Mouse (Mus musculus): ENCODE data around the gene Gm21974. TPM values are rescaled to one million over a fixed set of nuclear protein-coding genes. Genes with fewer than 3 reads are reported as not detected.

Gene Gm21974
- polyA plus RNA-seq, 1 experiment from 2014 or later: not detected

DNA sequence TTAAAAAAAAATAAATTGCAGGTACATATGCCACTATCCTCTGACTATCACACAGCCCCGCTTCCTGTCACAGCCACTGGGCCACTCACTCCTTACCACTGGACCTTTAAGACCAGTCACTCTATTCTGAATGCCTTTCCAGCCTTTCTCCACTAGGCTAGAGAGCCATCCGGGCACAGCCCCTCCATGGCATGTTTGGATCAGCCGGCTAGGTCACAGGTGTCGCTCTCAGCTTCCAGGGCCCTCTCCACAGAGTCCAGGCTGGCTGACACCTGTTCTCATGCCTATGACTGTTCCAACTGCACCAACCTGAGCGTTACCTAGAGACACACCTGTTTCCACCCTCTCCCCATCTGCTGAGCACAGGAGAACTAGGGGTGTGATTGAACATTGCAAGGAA, 33.3 kb upstream of the Gm21974 start:
- peak overlapping the region; percentile 54; the same call in 1 of the 2 replicates for H3K9ac ChIP-seq
- no peak overlapping the region for H3K27ac ChIP-seq
- H3K9me3 ChIP-seq: no peaks in the 10 kb centered on the region
- H3K36me3 ChIP-seq: peaks cover 33% of the 10 kb centered on the region
- 40% methylated on average over 5 of the region's 5 CpGs for WGBS
- H3K4me3 ChIP-seq: peak overlapping the region; percentile 38
- peak overlapping the region; percentile 56 for H3K4me2 ChIP-seq (replicated peaks)
- H3K4me1 ChIP-seq: peaks cover 12% of the 10 kb centered on the region
- ATAC-seq (ENCODE audit: low FRiP score, low read depth): no peak
- H3K27me3 ChIP-seq: peaks cover 34% of the 10 kb centered on the region

DNA sequence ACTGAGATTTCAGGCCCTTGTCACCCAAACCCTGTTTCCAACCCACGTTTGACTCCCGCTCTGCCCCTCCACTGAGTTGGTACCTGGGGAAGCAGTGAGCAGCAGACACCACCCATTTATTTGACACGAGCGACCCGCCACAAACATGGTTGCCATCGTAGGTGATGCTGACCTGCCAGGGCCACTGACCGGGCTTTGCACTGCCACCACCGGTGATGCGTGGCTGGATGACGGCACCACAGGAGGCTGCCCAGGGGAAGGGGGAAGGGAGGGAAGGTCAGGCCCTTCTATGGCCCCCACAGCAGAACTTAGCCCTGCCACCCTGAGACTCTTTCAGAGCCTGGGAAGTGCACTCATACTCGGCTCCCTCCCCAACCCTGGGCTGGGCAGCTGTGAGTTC, 32.5 kb upstream of the Gm21974 start:
- no peak for ATAC-seq (ENCODE audit: low FRiP score, low read depth)
- WGBS: 91% methylated on average over 11 of the region's 11 CpGs

DNA sequence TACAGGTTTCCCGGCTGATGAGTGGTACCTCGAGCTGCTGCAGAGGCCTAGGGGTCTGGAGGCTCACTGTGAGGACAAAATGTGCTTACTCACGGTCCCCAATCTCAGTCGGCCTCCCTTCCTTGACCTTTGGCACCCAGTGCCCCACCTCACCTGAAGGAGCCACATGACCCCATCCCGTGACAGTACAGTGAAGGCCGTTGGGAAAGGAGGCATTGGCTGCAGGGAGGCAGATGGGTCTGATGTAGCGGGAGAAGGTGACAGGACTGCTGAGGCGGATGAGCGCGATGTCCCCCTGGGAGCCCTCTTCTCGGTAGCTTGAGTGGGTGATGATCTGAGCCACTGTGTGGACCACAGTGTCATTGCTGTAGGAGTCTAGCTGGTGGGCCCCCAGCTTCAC, 31.6 kb upstream of the Gm21974 start:
- Histone ChIP-seq H3K4me1 (peaks cover 12% of the 10 kb centered on the region), H3K9ac (no peak overlapping the region), H3K4me2 (replicated peaks) (no peak overlapping the region), H3K4me3 (no peak overlapping the region), H3K27me3 (peaks cover 34% of the 10 kb centered on the region), H3K9me3 (no peaks in the 10 kb centered on the region), H3K36me3 (peaks cover 49% of the 10 kb centered on the region), H3K27ac (no peak overlapping the region)
- 87% methylated on average over 11 of the region's 11 CpGs for WGBS
- ATAC-seq (ENCODE audit: low FRiP score, low read depth): no peak

More for the DNA sequence above, 32.5 kb upstream of the Gm21974 start:
- Histone ChIP-seq H3K4me3 (no peak overlapping the region), H3K9me3 (no peaks in the 10 kb centered on the region), H3K36me3 (peaks cover 41% of the 10 kb centered on the region), H3K4me2 (replicated peaks) (no peak overlapping the region), H3K4me1 (peaks cover 12% of the 10 kb centered on the region), H3K27ac (no peak overlapping the region), H3K27me3 (peaks cover 34% of the 10 kb centered on the region), H3K9ac (no peak overlapping the region)

DNA sequence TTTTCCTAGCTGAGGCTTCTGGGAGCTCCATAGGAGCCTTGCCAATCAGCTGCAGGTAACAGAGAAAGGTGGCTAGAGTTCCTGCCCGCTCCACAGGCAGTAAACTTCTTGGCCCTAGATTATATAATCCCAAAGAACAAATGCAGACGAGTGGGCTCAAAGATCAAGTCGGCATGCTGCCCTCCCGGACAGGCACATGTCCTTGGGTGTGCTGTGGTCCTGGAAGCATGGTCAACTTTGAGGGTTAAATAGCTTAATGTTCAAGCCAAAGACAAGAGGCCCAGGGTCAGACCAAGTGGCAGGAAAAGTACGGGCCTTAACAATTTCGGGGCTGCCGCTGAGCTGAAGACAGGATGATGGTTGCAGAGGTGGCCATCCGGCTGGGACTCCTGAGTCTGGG, 30.8 kb upstream of the Gm21974 start:
- 89% methylated on average over 8 of the region's 8 CpGs for WGBS
- peaks cover 34% of the 10 kb centered on the region for H3K27me3 ChIP-seq
- H3K9me3 ChIP-seq: no peaks in the 10 kb centered on the region
- H3K4me1 ChIP-seq: peaks cover 12% of the 10 kb centered on the region
- no peak overlapping the region for H3K4me3 ChIP-seq
- no peak overlapping the region for H3K27ac ChIP-seq
- no peak overlapping the region for H3K4me2 ChIP-seq (replicated peaks)
- H3K36me3 ChIP-seq: peaks cover 57% of the 10 kb centered on the region
- no peak for ATAC-seq (ENCODE audit: low FRiP score, low read depth)
- H3K9ac ChIP-seq: no peak overlapping the region

DNA sequence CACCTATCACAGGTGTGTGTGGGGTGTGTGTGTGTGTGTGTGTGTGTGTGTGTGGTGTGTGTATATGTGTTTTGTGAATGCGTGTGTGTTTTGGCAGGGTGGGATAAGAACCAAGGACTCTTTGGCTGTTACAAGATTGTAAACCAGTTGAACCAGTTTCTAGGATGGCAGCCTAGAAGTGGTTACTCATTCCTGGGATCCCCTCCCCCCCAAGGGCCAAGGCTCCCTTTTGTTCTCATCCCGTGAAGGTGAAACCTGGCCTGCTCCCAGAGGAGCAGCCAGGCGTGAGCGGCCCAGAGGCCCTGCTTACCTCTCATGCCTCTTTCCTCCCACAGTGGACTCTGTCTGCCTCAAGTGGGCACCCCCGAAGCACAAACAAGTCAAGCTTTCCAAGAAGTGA, 30.0 kb upstream of the Gm21974 start:
- Histone ChIP-seq H3K4me1 (peaks cover 12% of the 10 kb centered on the region), H3K27me3 (peaks cover 30% of the 10 kb centered on the region), H3K36me3 (peaks cover 65% of the 10 kb centered on the region), H3K4me2 (replicated peaks) (no peak overlapping the region), H3K9ac (no peak overlapping the region), H3K27ac (no peak overlapping the region), H3K4me3 (no peak overlapping the region), H3K9me3 (no peaks in the 10 kb centered on the region)
- WGBS: 77% methylated on average over 5 of the region's 5 CpGs
- no peak for ATAC-seq (ENCODE audit: low FRiP score, low read depth)

DNA sequence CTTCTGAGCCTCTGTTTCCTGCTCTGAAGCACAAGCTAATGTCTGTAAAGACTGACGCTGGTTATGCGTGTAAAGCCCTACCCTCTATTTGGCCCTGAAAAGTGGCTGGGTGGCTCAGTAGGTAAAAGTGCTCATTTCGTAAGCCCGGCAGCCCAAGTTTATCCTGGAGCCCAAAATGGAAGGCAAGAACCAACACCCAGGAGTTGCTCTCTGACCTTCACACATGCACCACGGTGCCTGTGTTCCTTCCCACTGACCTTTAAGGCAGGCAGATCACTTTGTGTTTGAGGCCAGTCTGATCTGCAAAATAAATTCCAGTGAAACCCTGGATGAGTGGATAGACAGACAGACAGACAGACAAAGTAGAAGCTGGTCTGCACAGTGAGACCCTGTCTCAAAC, 28.5 kb upstream of the Gm21974 start:
- WGBS: 88% methylated on average over 5 of the region's 5 CpGs
- Histone ChIP-seq H3K36me3 (peaks cover 72% of the 10 kb centered on the region), H3K9ac (no peak overlapping the region), H3K27ac (no peak overlapping the region), H3K4me2 (replicated peaks) (no peak overlapping the region), H3K4me3 (no peak overlapping the region), H3K4me1 (peaks cover 2% of the 10 kb centered on the region; the same call in 1 of the 2 replicates), H3K9me3 (no peaks in the 10 kb centered on the region), H3K27me3 (peaks cover 14% of the 10 kb centered on the region)
- no peak for ATAC-seq (ENCODE audit: low FRiP score, low read depth)

DNA sequence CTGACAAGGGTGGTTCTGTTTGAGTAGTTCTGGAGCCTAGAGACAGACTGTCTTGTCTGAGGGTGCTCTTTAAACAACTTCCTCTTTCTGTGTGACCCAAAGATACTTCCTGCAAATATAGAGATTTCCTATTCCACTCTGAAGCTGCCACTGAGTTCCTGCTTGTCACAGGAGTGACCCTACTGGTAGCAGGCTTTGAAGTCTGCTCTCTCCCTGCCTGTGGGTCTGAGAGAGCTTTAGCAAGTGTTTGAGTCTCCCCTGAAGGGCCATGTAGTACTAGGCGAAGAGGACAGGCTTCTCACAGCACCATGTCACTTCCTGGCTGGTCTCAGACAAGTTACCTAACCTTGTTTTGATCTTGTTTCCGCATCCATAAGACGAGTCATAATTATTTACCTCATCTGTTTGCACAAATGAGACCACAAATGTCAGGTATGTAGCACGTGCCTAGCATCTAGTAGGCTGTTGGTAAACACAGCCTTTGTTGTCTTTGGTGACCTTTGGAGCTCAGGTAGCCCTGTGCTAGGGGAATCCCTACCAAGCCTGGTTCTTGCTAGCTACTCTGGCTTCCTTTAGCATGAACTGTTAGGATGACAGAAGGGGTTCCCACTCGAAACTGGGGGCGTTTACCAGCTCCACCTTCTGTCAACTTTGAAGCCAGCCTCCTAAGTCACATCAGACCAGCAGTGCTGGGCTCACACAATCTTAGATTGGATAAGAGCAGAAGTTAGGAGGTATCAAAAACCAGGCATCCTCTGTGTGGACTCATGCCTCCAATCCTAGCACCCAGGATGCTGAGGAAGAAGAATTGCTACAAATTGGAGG, 27.4 kb upstream of the Gm21974 start:
- WGBS: 80% methylated on average over 6 of the region's 6 CpGs
- Histone ChIP-seq H3K27me3 (peaks cover 4% of the 10 kb centered on the region), H3K4me3 (no peak overlapping the region), H3K9ac (no peak overlapping the region), H3K4me1 (no peaks in the 10 kb centered on the region), H3K27ac (no peak overlapping the region), H3K9me3 (no peaks in the 10 kb centered on the region), H3K4me2 (replicated peaks) (no peak overlapping the region), H3K36me3 (peaks cover 77% of the 10 kb centered on the region)
- no peak for ATAC-seq (ENCODE audit: low FRiP score, low read depth)

DNA sequence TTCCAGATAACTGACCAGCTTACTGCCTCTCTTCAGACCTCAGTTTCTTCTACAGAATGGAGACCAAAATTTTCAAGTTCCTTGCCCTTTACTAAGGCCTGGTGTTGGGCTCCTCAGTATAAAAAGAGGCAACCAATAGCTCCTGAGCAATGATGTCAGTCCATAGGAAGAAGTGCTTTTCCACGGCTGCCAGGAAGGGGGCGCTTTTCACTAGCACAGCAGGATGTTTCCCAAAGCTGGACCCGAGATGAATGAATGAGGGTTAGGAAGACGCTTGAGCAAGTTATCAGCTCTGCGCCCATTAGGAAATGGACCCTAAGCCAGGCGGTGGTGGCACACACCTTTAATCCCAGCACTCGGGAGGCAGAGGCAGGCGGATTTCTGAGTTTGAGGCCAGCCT, 26.3 kb upstream of the Gm21974 start:
- Histone ChIP-seq H3K4me3 (no peak overlapping the region), H3K9me3 (no peaks in the 10 kb centered on the region), H3K36me3 (peaks cover 78% of the 10 kb centered on the region), H3K4me2 (replicated peaks) (no peak overlapping the region), H3K27ac (no peak overlapping the region), H3K27me3 (no peaks in the 10 kb centered on the region), H3K9ac (no peak overlapping the region), H3K4me1 (no peaks in the 10 kb centered on the region)
- 63% methylated on average over 8 of the region's 8 CpGs for WGBS
- ATAC-seq (ENCODE audit: low FRiP score, low read depth): no peak

DNA sequence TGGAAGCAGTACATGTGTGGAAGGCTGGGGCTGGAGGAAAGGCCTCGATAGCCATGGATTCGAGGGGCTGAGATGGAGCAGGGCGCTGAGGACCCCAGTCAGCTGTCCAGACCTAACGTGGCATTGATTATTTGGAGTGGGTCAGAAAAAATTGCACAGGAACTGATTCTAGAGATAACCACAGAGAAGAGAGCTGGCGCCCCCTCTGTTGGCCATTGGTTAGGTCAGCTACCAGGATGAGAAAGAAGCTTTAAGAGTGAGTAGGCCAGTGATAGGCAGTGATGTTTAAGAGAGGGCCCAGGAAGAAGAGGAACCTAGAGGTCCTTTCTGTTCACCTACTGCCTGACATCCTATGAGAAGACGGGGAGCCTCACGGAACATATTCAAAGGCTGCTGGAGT, 24.0 kb upstream of the Gm21974 start:
- 83% methylated on average over 7 of the region's 7 CpGs for WGBS
- no peak overlapping the region for H3K4me2 ChIP-seq (replicated peaks)
- H3K27me3 ChIP-seq: no peaks in the 10 kb centered on the region
- H3K4me3 ChIP-seq: no peak overlapping the region
- no peak for ATAC-seq (ENCODE audit: low FRiP score, low read depth)
- peaks cover 76% of the 10 kb centered on the region for H3K36me3 ChIP-seq
- H3K4me1 ChIP-seq: no peaks in the 10 kb centered on the region
- no peak overlapping the region for H3K27ac ChIP-seq
- H3K9ac ChIP-seq: no peak overlapping the region
- H3K9me3 ChIP-seq: no peaks in the 10 kb centered on the region

DNA sequence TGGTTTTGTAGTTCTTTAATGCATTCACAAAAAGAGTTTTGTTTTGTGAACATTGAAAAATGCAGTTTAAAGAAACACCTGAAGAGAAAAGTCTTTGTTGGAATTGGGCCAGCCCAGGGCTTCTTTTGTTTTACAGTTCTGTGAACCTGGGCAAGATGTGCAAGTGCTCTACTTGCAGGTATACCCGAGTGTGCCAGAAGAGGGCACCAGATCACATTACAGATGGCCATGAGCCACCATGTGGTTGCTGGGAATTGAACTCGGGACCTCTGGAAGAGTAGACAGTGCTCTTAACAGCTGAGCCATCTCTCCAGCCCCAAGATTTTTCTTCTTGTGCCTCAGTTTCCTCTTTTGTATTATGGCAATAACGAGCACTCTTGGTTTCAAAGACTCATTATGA, 22.9 kb upstream of the Gm21974 start:
- Histone ChIP-seq H3K4me3 (no peak overlapping the region), H3K9ac (no peak overlapping the region), H3K4me1 (peaks cover 3% of the 10 kb centered on the region; the same call in 1 of the 2 replicates), H3K27ac (no peak overlapping the region), H3K9me3 (no peaks in the 10 kb centered on the region), H3K4me2 (replicated peaks) (no peak overlapping the region), H3K27me3 (no peaks in the 10 kb centered on the region), H3K36me3 (peaks cover 69% of the 10 kb centered on the region)
- ATAC-seq (ENCODE audit: low FRiP score, low read depth): no peak
- WGBS: 53% methylated on average over 3 of the region's 3 CpGs

DNA sequence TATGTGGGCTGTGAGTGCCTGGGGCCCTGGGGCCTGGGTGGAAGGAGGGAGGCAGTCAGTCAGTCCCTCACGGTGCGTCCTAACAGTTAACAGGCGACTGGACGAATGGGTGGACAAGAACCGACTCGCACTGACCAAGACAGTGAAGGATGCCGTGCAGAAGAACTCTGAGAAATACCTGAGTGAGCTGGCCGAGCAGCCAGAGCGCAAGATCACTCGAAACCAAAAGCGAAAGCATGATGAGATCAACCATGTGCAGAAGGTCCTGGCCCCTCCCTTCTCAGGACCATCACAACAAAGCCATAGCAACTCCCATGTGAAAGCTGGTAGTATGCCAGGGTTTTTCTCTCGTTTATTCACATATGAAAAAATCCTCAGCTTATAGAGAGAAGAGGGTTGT, 20.0 kb upstream of the Gm21974 start:
- no peaks in the 10 kb centered on the region for H3K9me3 ChIP-seq
- no peak for ATAC-seq (ENCODE audit: low FRiP score, low read depth)
- no peak overlapping the region for H3K9ac ChIP-seq
- H3K4me1 ChIP-seq: peaks cover 13% of the 10 kb centered on the region; the same call in 1 of the 2 replicates
- H3K36me3 ChIP-seq: peaks cover 41% of the 10 kb centered on the region
- H3K4me3 ChIP-seq: no peak overlapping the region
- H3K27ac ChIP-seq: no peak overlapping the region
- WGBS: 91% methylated on average over 12 of the region's 12 CpGs
- no peak overlapping the region for H3K4me2 ChIP-seq (replicated peaks)
- H3K27me3 ChIP-seq: no peaks in the 10 kb centered on the region

DNA sequence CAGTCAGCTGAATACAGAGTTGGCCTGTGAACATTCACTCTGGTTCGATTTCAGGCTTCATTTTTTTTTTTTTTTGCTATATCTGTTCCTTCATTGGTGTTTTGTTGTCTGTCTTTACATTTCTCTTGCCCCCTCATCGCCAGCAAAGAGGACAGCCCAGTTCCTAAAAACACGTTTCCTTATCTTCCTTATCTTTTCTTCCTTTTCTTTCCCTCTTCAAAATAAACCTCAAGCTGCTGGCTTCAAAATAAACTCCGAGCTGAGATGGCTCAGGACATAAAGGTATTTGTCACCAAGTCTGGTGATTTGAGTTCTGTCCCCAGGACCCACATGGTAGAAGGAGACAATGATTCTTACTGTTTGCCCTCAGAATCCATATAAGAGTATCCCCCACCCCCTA, 17.7 kb upstream of the Gm21974 start:
- Histone ChIP-seq H3K4me3 (peak overlapping the region; percentile 93), H3K9ac (peak overlapping the region; percentile 83), H3K27me3 (no peaks in the 10 kb centered on the region), H3K4me2 (replicated peaks) (peak overlapping the region; percentile 65), H3K27ac (0 out of 2 replicates have a peak overlapping the region, but pooled peaks have one; percentile 81), H3K4me1 (peaks cover 13% of the 10 kb centered on the region; the same call in 1 of the 2 replicates), H3K9me3 (no peaks in the 10 kb centered on the region), H3K36me3 (peaks cover 51% of the 10 kb centered on the region)
- ATAC-seq (ENCODE audit: low FRiP score, low read depth): no peak
- WGBS: 25% methylated on average over 4 of the region's 4 CpGs

Measured in limb, embryonic 13.5 days (tissue).